8 mouse cellular contexts compared by ENCODE assay signal in genomic region chr12:117560450-117560849, GRCm38 (mm10). TPM values are rescaled to one million over a fixed set of nuclear protein-coding genes. Genes with fewer than 3 reads are reported as not detected.
DNase-seq lines count a peak whose midpoint lies in the region; ATAC-seq and TF ChIP-seq lines count a peak whose summit lies in the region.

No protein-coding gene starts in this region.

- H3K27me3 ChIP-seq in hindbrain, embryonic 16.5 days (replicated peaks; ENCODE audit: control insufficient read depth, insufficient read depth, low read length): no peaks in the 10 kb centered on the region

- TF ChIP-seq CTCF in bone marrow macrophage, adult 2 months (IDR thresholded peaks at IDR 0.05; ENCODE audit: low read depth, low read length): no peak

- peak; percentile 11; the same call in 1 of the 2 replicates for ATAC-seq in frontal cortex, adult (ENCODE audit: low TSS enrichment)
- no peak for ATAC-seq in hindbrain, embryonic 16.5 days

- peaks cover 74% of the 10 kb centered on the region for H3K4me1 ChIP-seq in bone marrow macrophage, adult 2 months (ENCODE audit: control insufficient read depth, insufficient read depth, low read length)
- H3K4me1 ChIP-seq in hindbrain, embryonic 16.5 days (ENCODE audit: control insufficient read depth, insufficient read depth, low read depth, low read length): no peaks in the 10 kb centered on the region

- no peak overlapping the region for H3K4me2 ChIP-seq in hindbrain, embryonic 16.5 days (ENCODE audit: low read length)

- H3K36me3 ChIP-seq in hindbrain, embryonic 16.5 days (ENCODE audit: control insufficient read depth, insufficient read depth, low read length): no peaks in the 10 kb centered on the region

- DNase-seq in frontal cortex, postnatal 36 days (ENCODE audit: low spot score in 2 of 2): no peak
- DNase-seq in kidney, postnatal 10 days: peak; percentile 34
- DNase-seq in lung, postnatal 36 days: peak; percentile 66
- no peak for DNase-seq in testis, postnatal 10 days (ENCODE audit: low spot score)
- no peak for DNase-seq in cerebellum, postnatal 25 days

- TF ChIP-seq POLR2A in bone marrow macrophage, adult 2 months (IDR thresholded peaks at IDR 0.05; ENCODE audit: borderline replicate concordance, low read depth, low read length): no peak

- no peak overlapping the region for H3K9ac ChIP-seq in hindbrain, embryonic 16.5 days (ENCODE audit: low read depth, low read length)

- WGBS in hindbrain, embryonic 16.5 days: 89% methylated on average over 11 of the region's 11 CpGs

- no peak overlapping the region for H3K4me3 ChIP-seq in bone marrow macrophage, adult 2 months (ENCODE audit: insufficient read depth, low read length)
- no peak overlapping the region for H3K4me3 ChIP-seq in hindbrain, embryonic 16.5 days (ENCODE audit: low read length)

- peak overlapping the region; percentile 85 for H3K27ac ChIP-seq in bone marrow macrophage, adult 2 months (ENCODE audit: insufficient read depth, low read depth, low read length)
- no peak overlapping the region for H3K27ac ChIP-seq in hindbrain, embryonic 16.5 days (ENCODE audit: low read depth, low read length)

- no peaks in the 10 kb centered on the region for H3K9me3 ChIP-seq in hindbrain, embryonic 16.5 days (ENCODE audit: control insufficient read depth, low read length)

RNA-seq across cellular contexts. Expression of gene Rapgef5, which starts 44.2 kb away (rescaled TPM):
- polyA plus RNA-seq in bone marrow macrophage, adult 2 months (2012; ENCODE audit: insufficient read depth, insufficient read length, missing spikeins): 20.8 and 28.7 TPM in 2 replicates
- 31.9 and 35.4 TPM in 2 replicates for polyA plus RNA-seq in hindbrain, embryonic 16.5 days (2015; fragmentation: Nextera tagmentation; extraction: Ambion mirVana)

Comparison
In these comparisons a context has a peak if more than half of its experiments do, and no peak if none do; other contexts are left out.
1. DNase-seq: peak in kidney, postnatal 10 days (single experiment) and lung, postnatal 36 days (single experiment); none in frontal cortex, postnatal 36 days (0 of 2), testis, postnatal 10 days (single experiment) and cerebellum, postnatal 25 days (0 of 2).